Mouse (Mus musculus) heart, adult 2 months (tissue): ENCODE results near the gene Gm10639. TPM values are rescaled to one million over a fixed set of nuclear protein-coding genes. Genes with fewer than 3 reads are reported as not detected.
"Not testable (repeated sequence)": the region's sequence is repeated elsewhere in the genome, so short reads cannot be mapped to it uniquely, and the experiment has no call there.

Source experiments
- DNase-seq, 2 experiments: peaks; one replicate each; pipeline ENCODE4 v3.0.0; 2021
- H3K27ac ChIP-seq: fragments of 200-600 bp; 2 replicates; pipeline ENCODE4 v1.8.1; 2022
- H3K27me3 ChIP-seq: fragments of 200-500 bp; 2 replicates; pipeline ENCODE4 v1.6.1; 2012; ENCODE audit warnings: mild to moderate bottlenecking, low read length, inconsistent platforms, mixed read lengths; ENCODE audit not compliant: control insufficient read depth, insufficient read depth
- H3K36me3 ChIP-seq: fragments of 200-500 bp; 2 replicates; pipeline ENCODE4 v1.6.1; 2012; ENCODE audit warnings: low read length, inconsistent platforms; ENCODE audit not compliant: control insufficient read depth, insufficient read depth
- H3K4me1 ChIP-seq: fragments of 200-500 bp; 2 replicates; pipeline ENCODE4 v1.6.1; 2011; ENCODE audit warnings: low read length; ENCODE audit not compliant: control insufficient read depth, insufficient read depth
- H3K4me3 ChIP-seq: fragments of 200-600 bp; 2 replicates; pipeline ENCODE4 v1.8.1; 2022
- H3K79me2 ChIP-seq: fragments of 200-500 bp; replicated peaks from 2 replicates; pipeline ENCODE4 v1.6.1; 2012; ENCODE audit warnings: mild to moderate bottlenecking, inconsistent platforms, low read length, moderate library complexity, mixed read lengths; ENCODE audit not compliant: control insufficient read depth, insufficient read depth
- H3K9ac ChIP-seq: fragments of 200-500 bp; 2 replicates; pipeline ENCODE4 v1.6.1; 2012; ENCODE audit warnings: low read depth, mild to moderate bottlenecking, control low read depth, inconsistent platforms, low read length, mixed read lengths
- CTCF ChIP-seq: fragments of 200-600 bp; IDR thresholded peaks from 2 replicates; pipeline ENCODE4 v1.8.1; 2022; ENCODE audit warnings: antibody characterized with exemption, mild to moderate bottlenecking, moderate library complexity
- WGBS: fragments of 180-500 bp; shearing (Covaris S2); methylation state at CpG from one replicate; pipeline ENCODE4 v1.1.7; 2018; 5-methylcytosine and 5-hydroxymethylcytosine counted together
- intact Hi-C: fragments of 180-260 bp; cut with DNase I; formaldehyde crosslinking; loops from one replicate; pipeline ENCODE4 v1.15.1; 2025
- long read RNA-seq: library from polyadenylated mRNA; stranded (forward); transcript quantifications from one replicate; pipeline ENCODE4 v2.0.0, GENCODE M21; 2021
- polyA plus RNA-seq: library from polyadenylated mRNA; depleted of rRNA; stranded (reverse); fragments of >200 nt; gene quantifications from 2 replicates; pipeline ENCODE4 v1.2.3, GENCODE M21; 2012; rRNA removed
- total RNA-seq, 2 experiments: library from RNA; stranded (reverse); gene quantifications; 2 replicates each; pipeline ENCODE4 v1.2.3; 2021

The Gm10639 gene
- total RNA-seq (under 1 TPM in 1 of 2 experiments, not detected in 1; 0.44 TPM), polyA plus RNA-seq (0.18 TPM in 1 of 2 replicates, not detected in the other)
- long read RNA-seq, partial matches to known transcripts = 0 of 1 reads
- long read RNA-seq, other reads (novel, unspliced or antisense) = 1 of 1 reads

GRCm38 (mm10) chr9:78289723-78290122 is at the start of gene Gm10639:
Gene Gm10639 (plus strand): TSS chr9:78289923.
- H3K36me3 ChIP-seq, H3K27me3 ChIP-seq, intact Hi-C loops, DNase-seq, H3K4me1 ChIP-seq, H3K79me2 ChIP-seq, H3K9ac ChIP-seq, H3K4me3 ChIP-seq, H3K27ac ChIP-seq: not testable (repeated sequence)
- 64% methylated on average over 3 of the region's 3 CpGs for WGBS

- peak in 1 of 2 experiments; percentile 6 for DNase-seq
- H3K27ac ChIP-seq, H3K36me3 ChIP-seq, intact Hi-C loops, H3K79me2 ChIP-seq, H3K27me3 ChIP-seq, H3K4me1 ChIP-seq, H3K9ac ChIP-seq, H3K4me3 ChIP-seq: not testable (repeated sequence)
- WGBS = 50% methylated on average over 4 of the region's 4 CpGs
These were observed 33.8 kb upstream of the Gm10639 start for GRCm38 (mm10) chr9:78255683-78256470.

- DNase-seq, H3K4me1 ChIP-seq, intact Hi-C loops, H3K4me3 ChIP-seq, H3K9ac ChIP-seq, H3K27ac ChIP-seq, H3K27me3 ChIP-seq, H3K36me3 ChIP-seq, H3K79me2 ChIP-seq: not testable (repeated sequence)
- 58% methylated on average over 2 of the region's 3 CpGs for WGBS
These were observed 32.8 kb upstream of the Gm10639 start, which contains the start of gene Gm3776 for GRCm38 (mm10) chr9:78256914-78257313. Gene Gm3776 (plus strand): TSS chr9:78257129.

- H3K79me2 ChIP-seq, H3K27ac ChIP-seq, H3K9ac ChIP-seq, H3K4me1 ChIP-seq, H3K36me3 ChIP-seq, H3K4me3 ChIP-seq, intact Hi-C loops, H3K27me3 ChIP-seq: not testable (repeated sequence)
- TF ChIP-seq CTCF = peak; percentile 50
- WGBS = 0% methylated on average over 1 of the region's 6 CpGs
- DNase-seq = peak; percentile 18 to 55
These were observed 30.0 kb upstream of the Gm10639 start for GRCm38 (mm10) chr9:78259688-78260087.

GRCm38 (mm10) chr9:78270945-78271344 is 18.8 kb upstream of the Gm10639 start:
- H3K27ac ChIP-seq, H3K27me3 ChIP-seq, intact Hi-C loops, H3K79me2 ChIP-seq, H3K36me3 ChIP-seq, H3K4me3 ChIP-seq, H3K9ac ChIP-seq, H3K4me1 ChIP-seq, DNase-seq: not testable (repeated sequence)
- WGBS = 74% methylated on average over 3 of the region's 3 CpGs

GRCm38 (mm10) chr9:78282002-78282711 is 7.6 kb upstream of the Gm10639 start:
- intact Hi-C loops, H3K4me3 ChIP-seq, DNase-seq, H3K27ac ChIP-seq, H3K79me2 ChIP-seq, H3K9ac ChIP-seq, H3K36me3 ChIP-seq, H3K4me1 ChIP-seq, H3K27me3 ChIP-seq: not testable (repeated sequence)
- WGBS = 64% methylated on average over 4 of the region's 4 CpGs

GRCm38 (mm10) chr9:78289063-78289462 is 660 bp upstream of the Gm10639 start:
- H3K27me3 ChIP-seq, intact Hi-C loops, H3K36me3 ChIP-seq, H3K9ac ChIP-seq, H3K27ac ChIP-seq, H3K4me1 ChIP-seq, DNase-seq, H3K79me2 ChIP-seq, H3K4me3 ChIP-seq: not testable (repeated sequence)
- 0% methylated on average over 1 of the region's 1 CpGs for WGBS

GRCm38 (mm10) chr9:78292462-78292861 is 2.7 kb downstream of the Gm10639 start:
- H3K4me3 ChIP-seq, H3K4me1 ChIP-seq, DNase-seq, intact Hi-C loops, H3K27ac ChIP-seq, H3K36me3 ChIP-seq, H3K9ac ChIP-seq, H3K27me3 ChIP-seq, H3K79me2 ChIP-seq: not testable (repeated sequence)
- WGBS = 80% methylated on average over 8 of the region's 8 CpGs

GRCm38 (mm10) chr9:78293683-78294082 is 4.0 kb downstream of the Gm10639 start:
- intact Hi-C loops = not testable (repeated sequence)
- WGBS = 64% methylated on average over 1 of the region's 1 CpGs

More at GRCm38 (mm10) chr9:78293683-78294082, 4.0 kb downstream of the Gm10639 start:
- H3K27ac ChIP-seq, H3K27me3 ChIP-seq, H3K36me3 ChIP-seq, DNase-seq, H3K4me1 ChIP-seq, H3K9ac ChIP-seq, H3K79me2 ChIP-seq, H3K4me3 ChIP-seq: not testable (repeated sequence)
